8 mouse cellular contexts compared by ENCODE assay signal in genomic region chr10:4387701-4388383, GRCm38 (mm10). TPM values are rescaled to one million over a fixed set of nuclear protein-coding genes. Genes with fewer than 3 reads are reported as not detected.
DNase-seq lines count a peak whose midpoint lies in the region; ATAC-seq and TF ChIP-seq lines count a peak whose summit lies in the region.

Gene Zbtb2, minus strand, starts transcription at chr10:4388108.

- H3K9ac ChIP-seq in forebrain, embryonic 12.5 days = peak within 1 kb of the TSS; percentile 100
- peak within 1 kb of the TSS; percentile 98 for H3K9ac ChIP-seq in lung, embryonic 14.5 days

- DNase-seq in c-Kit-positive CD71-positive TER-119-positive erythroid progenitor cells, embryonic 14.5 days (ENCODE audit: low spot score) = peak; percentile 52
- peak; percentile 70 to 76 for DNase-seq in heart, postnatal 10 days
- DNase-seq in kidney, postnatal 4 days = peak; percentile 74 to 84
- DNase-seq in lung, embryonic 14.5 days = peak; percentile 74
- DNase-seq in testis, postnatal 14 days (ENCODE audit: low spot score) = peak; percentile 77

- ATAC-seq in forebrain, embryonic 12.5 days (ENCODE audit: low FRiP score) = peak; percentile 18
- ATAC-seq in lung, embryonic 14.5 days (ENCODE audit: insufficient read depth) = peak; percentile 2; the same call in 1 of the 2 replicates
- 0 out of 2 replicates have a peak, but pooled peaks have one; percentile 1 for ATAC-seq in neutrophil, adult 5-6 weeks (ENCODE audit: extremely low read depth, insufficient number of reproducible peaks, low FRiP score, poor library complexity, severe bottlenecking)

- peaks cover 68% of the 10 kb centered on the region for H3K4me1 ChIP-seq in E14TG2a.4 (replicated peaks; ENCODE audit: low read depth, low read length)
- H3K4me1 ChIP-seq in forebrain, embryonic 12.5 days = peaks cover 41% of the 10 kb centered on the region
- H3K4me1 ChIP-seq in lung, embryonic 14.5 days (ENCODE audit: insufficient read depth) = peaks cover 9% of the 10 kb centered on the region

- H3K4me3 ChIP-seq in E14TG2a.4 (replicated peaks; ENCODE audit: low read length) = peak within 1 kb of the TSS; percentile 90
- H3K4me3 ChIP-seq in forebrain, embryonic 12.5 days (replicated peaks) = peak within 1 kb of the TSS; percentile 99
- H3K4me3 ChIP-seq in lung, embryonic 14.5 days (ENCODE audit: low read depth, low read length) = peak within 1 kb of the TSS; percentile 97

- H3K27me3 ChIP-seq in E14TG2a.4 (ENCODE audit: insufficient read depth, low read length) = no peaks in the 10 kb centered on the region
- no peaks in the 10 kb centered on the region for H3K27me3 ChIP-seq in forebrain, embryonic 12.5 days
- H3K27me3 ChIP-seq in lung, embryonic 14.5 days (ENCODE audit: insufficient read depth, low read length) = no peaks in the 10 kb centered on the region

- H3K27ac ChIP-seq in forebrain, embryonic 12.5 days = peak within 1 kb of the TSS; percentile 100
- H3K27ac ChIP-seq in lung, embryonic 14.5 days (ENCODE audit: low read depth) = peak within 1 kb of the TSS; percentile 99

- H3K4me2 ChIP-seq in forebrain, embryonic 12.5 days = peak within 1 kb of the TSS; percentile 94
- H3K4me2 ChIP-seq in lung, embryonic 14.5 days = peak within 1 kb of the TSS; percentile 94

- WGBS in forebrain, embryonic 12.5 days = 0% methylated on average over 60 of the region's 87 CpGs
- WGBS in lung, embryonic 14.5 days = under 1% methylated on average over 68 of the region's 87 CpGs

- no peak for TF ChIP-seq CTCF in E14TG2a.4 (conservative IDR thresholded peaks at IDR 0.05; ENCODE audit: low read length)
- TF ChIP-seq CTCF in lung, embryonic 14.5 days (IDR thresholded peaks at IDR 0.05; ENCODE audit: low read depth) = no peak

- H3K36me3 ChIP-seq in E14TG2a.4 (ENCODE audit: insufficient read depth, low read length) = peaks cover 47% of the 10 kb centered on the region
- H3K36me3 ChIP-seq in forebrain, embryonic 12.5 days (replicated peaks) = no peaks in the 10 kb centered on the region
- peaks cover under 1% of the 10 kb centered on the region; the same call in 1 of the 2 replicates for H3K36me3 ChIP-seq in lung, embryonic 14.5 days (ENCODE audit: insufficient read depth)

- H3K9me3 ChIP-seq in E14TG2a.4 (ENCODE audit: low read length) = no peaks in the 10 kb centered on the region
- H3K9me3 ChIP-seq in forebrain, embryonic 12.5 days = no peaks in the 10 kb centered on the region
- no peaks in the 10 kb centered on the region for H3K9me3 ChIP-seq in lung, embryonic 14.5 days (ENCODE audit: low read depth, low read length)

- intact Hi-C loops in heart, postnatal 10 days (cut with DNase I) = no loop called here

RNA-seq across cellular contexts. Expression of gene Zbtb2, which starts in this region (rescaled TPM):
- polyA plus RNA-seq in forebrain, embryonic 12.5 days (2016; fragmentation: Nextera tagmentation; extraction: Ambion mirVana) = 21.2 and 22.2 TPM in 2 replicates
- total RNA-seq in heart, postnatal 10 days (2021) = 1 to 10 TPM; 8.9 to 9.2 TPM
- 17.3 and 18.1 TPM in 2 replicates for polyA plus RNA-seq in lung, embryonic 14.5 days (2014; fragmentation: Nextera tagmentation; extraction: Ambion mirVana)
- 26.5 and 27.2 TPM in 2 replicates for total RNA-seq in neutrophil, adult 5-6 weeks (2017)

Comparison
In these comparisons a context has a peak if more than half of its experiments do, and no peak if none do; other contexts are left out.
1. Peak in every context shown above with its lines: DNase-seq, ATAC-seq, H3K4me3 ChIP-seq and H3K27ac ChIP-seq.